ENCODE assay signal across 8 mouse cellular contexts in the genomic region with DNA sequence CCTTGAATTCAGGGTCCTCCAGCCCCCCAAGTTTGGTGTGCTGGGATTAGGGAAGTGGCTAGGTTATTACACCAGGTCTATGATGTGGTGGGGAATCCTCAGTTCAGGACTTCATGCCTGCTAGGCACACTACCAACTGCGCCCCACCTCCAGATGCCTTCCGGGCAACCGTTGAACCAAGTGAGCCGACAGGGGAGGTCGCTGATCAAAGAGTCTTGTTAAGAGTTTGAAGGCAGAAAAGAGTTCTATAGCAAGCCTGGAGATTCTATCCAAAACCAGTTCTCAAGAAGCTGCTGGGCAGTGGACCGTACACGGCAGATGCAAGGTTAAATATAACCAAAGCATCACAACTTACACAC. TPM values are rescaled to one million over a fixed set of nuclear protein-coding genes. Genes with fewer than 3 reads are reported as not detected.
DNase-seq lines count a peak whose midpoint lies in the region; ATAC-seq and TF ChIP-seq lines count a peak whose summit lies in the region.
"Had no signal": no experiment of that assay in that cellular context is flagged by ENCODE, and none has a peak within 500 bp of the region (broad histone marks: within the 10 kb centered on the region; RNA-seq: fewer than 3 reads in every experiment).

No protein-coding gene starts in this region.

- 4% methylated on average over 7 of the region's 7 CpGs for WGBS in forebrain, embryonic 11.5 days
- 5% methylated on average over 7 of the region's 7 CpGs for WGBS in intestine, postnatal 0 days
- 6% methylated on average over 7 of the region's 7 CpGs for WGBS in midbrain, embryonic 15.5 days

- H3K4me1 ChIP-seq in forebrain, embryonic 11.5 days (replicated peaks; ENCODE audit: control insufficient read depth, insufficient read depth, low read length), result peaks cover 6% of the 10 kb centered on the region
- 0 out of 2 replicates have a peak, but pooled peaks cover 2% of the 10 kb centered on the region for H3K4me1 ChIP-seq in intestine, postnatal 0 days (replicated peaks; ENCODE audit: control insufficient read depth, insufficient read depth, low read length)
- H3K4me1 ChIP-seq in midbrain, embryonic 15.5 days, result peaks cover 11% of the 10 kb centered on the region

- no peaks in the 10 kb centered on the region for H3K36me3 ChIP-seq in forebrain, embryonic 11.5 days (ENCODE audit: control insufficient read depth, insufficient read depth, low read length)
- H3K36me3 ChIP-seq in intestine, postnatal 0 days (ENCODE audit: control insufficient read depth, insufficient read depth), result no peaks in the 10 kb centered on the region
- H3K36me3 ChIP-seq in midbrain, embryonic 15.5 days (replicated peaks), result no peaks in the 10 kb centered on the region

- H3K4me3 ChIP-seq in forebrain, embryonic 11.5 days (ENCODE audit: low read depth, low read length), result peak overlapping the region; percentile 56
- peak overlapping the region; percentile 47 for H3K4me3 ChIP-seq in intestine, postnatal 0 days (ENCODE audit: low read depth, low read length)
- peak overlapping the region; percentile 62 for H3K4me3 ChIP-seq in midbrain, embryonic 15.5 days

- TF ChIP-seq CTCF in intestine, postnatal 0 days (IDR thresholded peaks at IDR 0.05; ENCODE audit: low read depth), result no peak

- H3K4me2 ChIP-seq in forebrain, embryonic 11.5 days (ENCODE audit: low read depth, low read length, severe bottlenecking), result peak overlapping the region; percentile 96
- peak overlapping the region; percentile 86 for H3K4me2 ChIP-seq in intestine, postnatal 0 days (replicated peaks; ENCODE audit: low read depth)
- peak overlapping the region; percentile 99 for H3K4me2 ChIP-seq in midbrain, embryonic 15.5 days

- DNase-seq in ovary, postnatal 10 days (ENCODE audit: low spot score), result peak; percentile 4
- no peak for DNase-seq in ovary, postnatal 14 days (ENCODE audit: low spot score)
- no peak for DNase-seq in forebrain, embryonic 11.5 days (ENCODE audit: low spot score)
- DNase-seq in layer of hippocampus, postnatal 36 days, result no peak
- DNase-seq in urinary bladder, postnatal 25 days (ENCODE audit: low spot score), result no peak

- H3K27me3 ChIP-seq in forebrain, embryonic 11.5 days (ENCODE audit: control insufficient read depth, insufficient read depth, low read length), result peaks cover 5% of the 10 kb centered on the region; the same call in 1 of the 2 replicates
- no peaks in the 10 kb centered on the region for H3K27me3 ChIP-seq in intestine, postnatal 0 days (replicated peaks; ENCODE audit: control insufficient read depth, insufficient read depth, low read length)
- peaks cover 7% of the 10 kb centered on the region for H3K27me3 ChIP-seq in midbrain, embryonic 15.5 days (replicated peaks)

- no peak overlapping the region for H3K27ac ChIP-seq in forebrain, embryonic 11.5 days (ENCODE audit: low read depth, low read length)
- peak overlapping the region; percentile 83; the same call in 1 of the 2 replicates for H3K27ac ChIP-seq in intestine, postnatal 0 days (ENCODE audit: low read depth, low read length)
- H3K27ac ChIP-seq in midbrain, embryonic 15.5 days, result no peak overlapping the region

- H3K9ac ChIP-seq in forebrain, embryonic 11.5 days (ENCODE audit: low read length), result peak overlapping the region; percentile 61
- peak overlapping the region; percentile 56; the same call in 1 of the 2 replicates for H3K9ac ChIP-seq in intestine, postnatal 0 days (ENCODE audit: low read depth, low read length)
- peak overlapping the region; percentile 42; the same call in 1 of the 2 replicates for H3K9ac ChIP-seq in midbrain, embryonic 15.5 days

- no peaks in the 10 kb centered on the region for H3K9me3 ChIP-seq in forebrain, embryonic 11.5 days (ENCODE audit: control insufficient read depth, low read length)
- no peaks in the 10 kb centered on the region for H3K9me3 ChIP-seq in intestine, postnatal 0 days (ENCODE audit: control insufficient read depth)
- no peaks in the 10 kb centered on the region for H3K9me3 ChIP-seq in midbrain, embryonic 15.5 days

- no peak for ATAC-seq in forebrain, embryonic 11.5 days (replicated peaks; ENCODE audit: low FRiP score)
- ATAC-seq in intestine, postnatal 0 days, result peak; percentile 9
- peak; percentile 24; the same call in 1 of the 2 replicates for ATAC-seq in midbrain, embryonic 15.5 days (replicated peaks)

RNA-seq across cellular contexts. Expression of gene Gm2310, which starts 48.5 kb away (rescaled TPM):
- not detected in 2 replicates for polyA plus RNA-seq in forebrain, embryonic 11.5 days (2014; fragmentation: Nextera tagmentation; extraction: Ambion mirVana)
- not detected in 2 replicates for polyA plus RNA-seq in intestine, postnatal 0 days (2015; fragmentation: Nextera tagmentation; extraction: Ambion mirVana)
- polyA plus RNA-seq in midbrain, embryonic 15.5 days (2015; fragmentation: Nextera tagmentation; extraction: Ambion mirVana), result not detected in 2 replicates
- not detected for total RNA-seq in layer of hippocampus, postnatal 36 days (2021)
- polyA plus RNA-seq: cortical plate, adult 2 months had no signal
